Mouse (Mus musculus): ENCODE results near the gene Morn5. TPM values are rescaled to one million over a fixed set of nuclear protein-coding genes. Genes with fewer than 3 reads are reported as not detected.
A peak's percentile ranks its signal among the peaks of the same experiment; 100 is the strongest.

Morn5 gene
- polyA plus RNA-seq, 1 experiment from 2014 or later: 0.26 TPM

DNA sequence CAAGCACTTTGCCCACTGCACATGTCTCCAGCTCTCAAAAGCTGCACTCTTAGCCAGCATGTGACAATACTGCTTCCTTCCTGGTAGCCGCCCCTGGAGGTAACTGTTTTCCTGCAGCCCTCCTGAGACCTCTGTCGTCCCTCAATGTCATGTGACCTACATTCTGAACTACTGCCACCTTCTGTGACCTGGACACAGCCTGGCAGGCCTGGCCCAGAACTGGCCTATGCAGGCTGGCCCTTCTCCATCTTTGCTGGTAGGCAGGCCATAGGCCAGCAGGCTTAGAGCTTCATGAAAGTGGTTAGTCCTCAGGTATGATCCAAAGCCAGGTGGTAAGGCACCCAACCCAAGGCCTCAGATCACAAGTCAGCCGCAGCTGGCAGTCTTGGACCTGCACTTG is 24.5 kb downstream of the Morn5 start:
- no peak for ATAC-seq (ENCODE audit: insufficient read depth, low FRiP score, low read depth)
- no peaks in the 10 kb centered on the region for H3K27me3 ChIP-seq (replicated peaks)
- H3K9me3 ChIP-seq: no peaks in the 10 kb centered on the region
- H3K36me3 ChIP-seq: no peaks in the 10 kb centered on the region
- WGBS: 50% methylated on average over 3 of the region's 3 CpGs
- H3K4me3 ChIP-seq (replicated peaks): no peak overlapping the region
- 0 out of 2 replicates have a peak, but pooled peaks cover 5% of the 10 kb centered on the region for H3K4me1 ChIP-seq
- H3K27ac ChIP-seq: no peak overlapping the region
- H3K4me2 ChIP-seq: no peak overlapping the region
- no peak overlapping the region for H3K9ac ChIP-seq

GRCm38 (mm10) chr2:36075210-36075609 is 26.0 kb downstream of the Morn5 start:
- H3K9me3 ChIP-seq: no peaks in the 10 kb centered on the region
- no peak for ATAC-seq (ENCODE audit: insufficient read depth, low FRiP score, low read depth)
- no peak overlapping the region for H3K27ac ChIP-seq
- H3K4me2 ChIP-seq: no peak overlapping the region
- H3K27me3 ChIP-seq (replicated peaks): 0 out of 2 replicates have a peak, but pooled peaks cover 3% of the 10 kb centered on the region
- H3K4me1 ChIP-seq: 0 out of 2 replicates have a peak, but pooled peaks cover 5% of the 10 kb centered on the region
- H3K9ac ChIP-seq: no peak overlapping the region
- WGBS: 79% methylated on average over 5 of the region's 5 CpGs
- H3K4me3 ChIP-seq (replicated peaks): no peak overlapping the region
- no peaks in the 10 kb centered on the region for H3K36me3 ChIP-seq

GRCm38 (mm10) chr2:36077160-36077761 is 28.0 kb downstream of the Morn5 start:
- Histone ChIP-seq H3K9ac (no peak overlapping the region), H3K9me3 (no peaks in the 10 kb centered on the region), H3K36me3 (no peaks in the 10 kb centered on the region), H3K27ac (no peak overlapping the region), H3K27me3 (replicated peaks) (0 out of 2 replicates have a peak, but pooled peaks cover 3% of the 10 kb centered on the region), H3K4me2 (0 out of 2 replicates have a peak overlapping the region, but pooled peaks have one; percentile 10), H3K4me3 (replicated peaks) (no peak overlapping the region), H3K4me1 (0 out of 2 replicates have a peak, but pooled peaks cover 7% of the 10 kb centered on the region)
- ATAC-seq (ENCODE audit: insufficient read depth, low FRiP score, low read depth): no peak
- 16% methylated on average over 11 of the region's 11 CpGs for WGBS

DNA sequence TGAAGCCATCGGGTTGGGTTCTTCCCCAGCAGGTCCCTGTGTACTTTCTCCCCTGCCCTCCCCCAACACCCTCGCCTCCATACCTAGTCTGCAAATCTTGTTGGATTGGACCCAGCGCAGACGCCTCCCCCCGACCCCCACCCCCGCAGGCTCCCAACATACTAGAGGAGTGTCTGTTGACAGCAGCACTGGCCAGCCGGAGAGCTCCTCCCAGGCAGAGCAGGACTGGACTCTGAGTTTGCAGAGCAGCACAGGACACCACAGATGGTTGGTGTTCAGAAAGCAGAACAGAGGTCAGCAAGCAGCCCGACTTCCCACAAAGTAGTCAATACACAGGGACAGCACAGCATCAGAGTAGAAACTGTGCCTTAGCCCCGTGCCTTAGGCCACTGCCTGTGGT is 32.2 kb downstream of the Morn5 start:
- 13% methylated on average over 9 of the region's 9 CpGs for WGBS
- ATAC-seq (ENCODE audit: insufficient read depth, low FRiP score, low read depth): peak; percentile 72

DNA sequence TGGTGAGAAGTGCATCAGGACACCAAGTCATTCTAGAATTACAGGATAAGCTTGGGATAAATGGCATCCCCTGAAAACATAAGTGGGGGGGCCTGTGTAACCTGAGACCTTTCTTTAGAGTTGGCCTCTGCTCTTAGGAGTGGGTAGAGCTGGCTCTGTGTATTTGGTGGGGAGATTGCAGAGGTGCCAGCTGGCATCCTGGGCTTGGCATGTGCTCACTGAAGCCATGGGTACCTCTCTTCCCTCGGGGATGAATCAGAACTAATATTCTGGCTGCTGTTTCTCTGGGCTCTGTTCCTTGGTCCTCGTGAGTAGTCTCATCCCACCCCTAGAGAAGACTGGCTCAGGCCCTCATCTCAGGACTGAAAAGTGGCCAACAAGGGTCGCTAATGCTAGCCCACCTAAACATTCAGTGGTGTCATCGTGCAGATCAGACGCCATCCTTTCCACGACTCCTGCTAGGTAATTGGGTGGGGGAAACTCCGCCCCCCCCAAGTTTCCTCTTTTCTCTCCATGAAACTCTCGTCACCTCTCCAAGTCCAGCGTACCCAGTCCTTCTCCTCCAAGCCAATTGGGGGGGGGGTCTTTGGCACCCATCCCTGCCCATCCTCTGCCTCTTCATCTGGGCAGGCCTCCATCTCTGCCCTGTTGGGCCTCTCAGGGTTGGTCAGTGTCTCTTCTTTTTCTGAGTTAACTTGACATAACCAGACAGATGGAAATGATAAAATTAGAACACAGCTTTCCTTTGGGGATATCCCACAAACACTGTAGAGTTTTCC is 33.7 kb downstream of the Morn5 start:
- 82% methylated on average over 9 of the region's 9 CpGs for WGBS
- no peak overlapping the region for H3K9ac ChIP-seq
- no peak for ATAC-seq (ENCODE audit: insufficient read depth, low FRiP score, low read depth)
- H3K9me3 ChIP-seq: no peaks in the 10 kb centered on the region
- H3K4me3 ChIP-seq (replicated peaks): no peak overlapping the region
- H3K27me3 ChIP-seq (replicated peaks): peaks cover 9% of the 10 kb centered on the region
- H3K27ac ChIP-seq: no peak overlapping the region
- H3K4me1 ChIP-seq: 0 out of 2 replicates have a peak, but pooled peaks cover 2% of the 10 kb centered on the region
- H3K36me3 ChIP-seq: no peaks in the 10 kb centered on the region
- no peak overlapping the region for H3K4me2 ChIP-seq

More for the DNA sequence above, 32.2 kb downstream of the Morn5 start:
- Histone ChIP-seq H3K27ac (no peak overlapping the region), H3K4me3 (replicated peaks) (no peak overlapping the region), H3K9ac (no peak overlapping the region), H3K9me3 (no peaks in the 10 kb centered on the region), H3K4me2 (no peak overlapping the region), H3K27me3 (replicated peaks) (peaks cover 3% of the 10 kb centered on the region; the same call in 1 of the 2 replicates), H3K36me3 (no peaks in the 10 kb centered on the region), H3K4me1 (0 out of 2 replicates have a peak, but pooled peaks cover 7% of the 10 kb centered on the region)

DNA sequence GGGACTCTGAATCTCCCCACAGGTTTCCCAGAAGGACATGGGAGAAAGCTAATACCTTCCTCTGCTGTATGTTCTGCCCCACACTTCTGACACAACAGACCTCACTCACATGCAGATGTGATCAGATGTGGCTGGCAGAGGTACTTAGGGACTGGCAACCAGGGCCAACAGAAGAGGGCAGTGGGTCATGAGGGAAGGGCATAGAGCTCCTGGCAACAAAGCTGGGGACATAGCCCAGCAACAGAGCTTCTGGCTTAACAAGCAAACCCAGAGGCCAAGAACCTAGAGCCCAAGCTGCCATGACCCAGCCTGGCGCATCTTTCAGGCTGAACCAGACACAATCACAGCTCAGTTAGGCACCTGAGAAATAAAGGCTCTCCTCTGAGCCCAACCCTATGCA is 35.8 kb downstream of the Morn5 start:
- H3K36me3 ChIP-seq: no peaks in the 10 kb centered on the region
- no peaks in the 10 kb centered on the region for H3K9me3 ChIP-seq
- no peak overlapping the region for H3K4me3 ChIP-seq (replicated peaks)
- no peak for ATAC-seq (ENCODE audit: insufficient read depth, low FRiP score, low read depth)
- 91% methylated on average over 1 of the region's 1 CpGs for WGBS
- 0 out of 2 replicates have a peak, but pooled peaks cover 2% of the 10 kb centered on the region for H3K4me1 ChIP-seq
- no peak overlapping the region for H3K27ac ChIP-seq
- peaks cover 19% of the 10 kb centered on the region for H3K27me3 ChIP-seq (replicated peaks)
- H3K4me2 ChIP-seq: no peak overlapping the region
- no peak overlapping the region for H3K9ac ChIP-seq

DNA sequence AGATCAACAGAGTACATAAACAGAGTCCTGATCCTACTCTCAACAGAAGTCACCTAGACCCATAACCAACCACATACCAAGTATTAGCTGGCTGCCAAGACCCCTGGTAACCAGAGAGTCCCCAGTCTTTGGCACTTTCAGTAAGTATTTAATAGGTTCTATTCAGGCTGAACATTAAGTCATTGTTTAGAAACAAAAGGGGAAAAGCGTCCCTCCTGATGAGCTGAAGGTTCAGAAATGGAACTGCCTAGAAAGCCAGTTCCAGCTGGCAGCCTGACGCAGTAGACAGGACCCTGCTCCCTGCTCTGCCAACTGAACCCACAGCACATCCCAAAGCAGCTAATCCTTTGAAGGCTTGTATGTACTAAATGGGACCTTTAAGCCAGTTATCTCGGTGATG is 39.9 kb downstream of the Morn5 start:
- Histone ChIP-seq H3K4me2 (no peak overlapping the region), H3K9me3 (no peaks in the 10 kb centered on the region), H3K27ac (no peak overlapping the region), H3K9ac (no peak overlapping the region), H3K4me3 (replicated peaks) (no peak overlapping the region), H3K27me3 (replicated peaks) (peaks cover 58% of the 10 kb centered on the region), H3K36me3 (no peaks in the 10 kb centered on the region), H3K4me1 (peaks cover 13% of the 10 kb centered on the region)
- ATAC-seq (ENCODE audit: insufficient read depth, low FRiP score, low read depth): no peak
- whole genome bisulfite sequencing: 44% methylated on average over 3 of the region's 3 CpGs

DNA sequence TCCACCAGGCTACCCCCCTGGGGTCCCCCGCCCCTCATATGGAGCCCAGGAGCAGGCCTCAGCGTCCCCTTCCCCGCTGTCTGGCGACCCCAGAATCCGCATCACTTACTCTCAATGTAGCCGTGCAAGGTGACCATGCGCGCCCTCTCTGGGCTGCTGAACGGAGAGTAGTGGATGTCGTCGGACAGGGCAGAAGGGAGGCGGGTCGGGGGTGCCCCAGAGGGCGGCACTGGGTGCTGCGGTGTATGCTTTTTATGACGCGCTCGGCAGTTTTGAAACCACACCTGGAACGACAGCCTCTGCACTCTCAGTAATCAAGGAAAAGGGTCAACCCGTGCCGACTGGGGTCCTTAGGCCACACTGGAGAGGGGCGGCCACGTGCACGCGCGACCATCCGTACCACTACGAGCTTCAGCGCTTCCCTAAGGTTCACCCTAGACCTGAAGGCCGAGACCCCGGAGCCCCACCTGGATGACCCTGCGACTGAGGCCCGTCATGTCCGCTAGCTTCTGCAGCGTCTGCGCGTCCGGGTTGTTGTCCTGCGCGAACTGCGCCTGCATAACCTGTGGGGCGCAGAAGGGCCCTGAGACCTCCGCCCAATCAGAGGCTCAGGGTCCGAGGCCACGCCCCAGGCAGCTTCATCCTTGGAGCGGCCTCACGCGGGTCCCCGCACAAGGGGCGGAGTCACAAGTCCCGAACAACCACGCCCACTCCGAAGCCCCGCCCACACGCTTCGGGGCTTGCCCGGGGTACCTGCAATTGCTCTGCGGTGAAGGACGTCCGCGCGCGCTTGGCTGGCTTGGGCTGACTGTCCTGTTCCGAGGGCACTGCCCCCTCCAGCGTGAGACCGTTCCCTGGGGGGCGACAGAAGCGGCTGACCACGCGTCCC is 41.8 kb downstream of the Morn5 start:
- H3K9me3 ChIP-seq: no peaks in the 10 kb centered on the region
- peaks cover 13% of the 10 kb centered on the region for H3K4me1 ChIP-seq
- no peak overlapping the region for H3K27ac ChIP-seq
- H3K4me2 ChIP-seq: peak overlapping the region; percentile 88
- H3K9ac ChIP-seq: no peak overlapping the region
- no peaks in the 10 kb centered on the region for H3K36me3 ChIP-seq
- peaks cover 77% of the 10 kb centered on the region for H3K27me3 ChIP-seq (replicated peaks)
- H3K4me3 ChIP-seq (replicated peaks): peak overlapping the region; percentile 46
- peak; percentile 84 for ATAC-seq (ENCODE audit: insufficient read depth, low FRiP score, low read depth)
- WGBS: 3% methylated on average over 70 of the region's 70 CpGs

DNA sequence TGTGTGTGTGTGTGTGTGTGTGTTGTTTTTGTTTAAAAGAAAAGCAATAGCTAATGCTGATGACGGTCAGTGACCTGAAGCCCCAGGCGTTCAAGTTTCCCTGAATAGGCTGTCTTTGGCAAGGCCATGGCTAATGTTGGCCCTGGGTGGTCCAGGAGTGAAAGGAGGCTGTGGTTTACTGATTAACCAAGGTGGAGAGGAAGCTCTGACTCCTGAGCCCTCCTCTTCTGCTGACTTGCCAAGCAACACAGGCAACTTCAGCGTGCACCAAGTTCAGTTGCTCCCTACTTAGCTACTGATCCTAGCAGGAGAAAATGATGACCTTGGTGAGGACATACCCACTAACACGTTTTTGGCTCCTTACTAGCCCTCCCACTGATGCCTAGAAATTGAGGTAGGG is 43.5 kb downstream of the Morn5 start:
- H3K4me3 ChIP-seq (replicated peaks): 0 out of 2 replicates have a peak overlapping the region, but pooled peaks have one; percentile 5

DNA sequence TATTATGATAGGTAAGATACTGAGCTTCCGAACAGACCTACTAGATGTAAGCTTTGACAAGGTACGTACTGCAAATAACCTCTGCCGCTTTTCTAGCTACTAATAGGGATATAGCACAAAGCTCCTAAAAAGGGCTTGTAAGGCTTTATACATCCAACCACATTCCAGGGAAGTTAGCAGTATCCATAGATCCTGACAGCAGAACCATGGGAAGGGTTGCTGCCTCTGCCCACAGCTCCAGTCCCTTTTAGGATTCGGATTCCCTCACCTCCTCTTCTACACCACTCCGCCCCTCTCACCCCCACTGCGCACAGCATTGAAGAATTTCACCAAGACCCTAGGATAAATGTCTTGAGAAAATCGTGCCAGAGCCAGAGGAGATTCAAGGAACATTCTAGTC is 44.0 kb downstream of the Morn5 start:
- 32% methylated on average over 7 of the region's 7 CpGs for WGBS
- no peak overlapping the region for H3K9ac ChIP-seq
- ATAC-seq (ENCODE audit: insufficient read depth, low FRiP score, low read depth): no peak

More for the DNA sequence above, 43.5 kb downstream of the Morn5 start:
- ATAC-seq (ENCODE audit: insufficient read depth, low FRiP score, low read depth): no peak
- Histone ChIP-seq H3K27me3 (replicated peaks) (peaks cover 86% of the 10 kb centered on the region), H3K4me1 (peaks cover 13% of the 10 kb centered on the region), H3K4me2 (no peak overlapping the region), H3K27ac (no peak overlapping the region), H3K9me3 (no peaks in the 10 kb centered on the region), H3K36me3 (no peaks in the 10 kb centered on the region), H3K9ac (no peak overlapping the region)
- WGBS: 9% methylated on average over 4 of the region's 4 CpGs

DNA sequence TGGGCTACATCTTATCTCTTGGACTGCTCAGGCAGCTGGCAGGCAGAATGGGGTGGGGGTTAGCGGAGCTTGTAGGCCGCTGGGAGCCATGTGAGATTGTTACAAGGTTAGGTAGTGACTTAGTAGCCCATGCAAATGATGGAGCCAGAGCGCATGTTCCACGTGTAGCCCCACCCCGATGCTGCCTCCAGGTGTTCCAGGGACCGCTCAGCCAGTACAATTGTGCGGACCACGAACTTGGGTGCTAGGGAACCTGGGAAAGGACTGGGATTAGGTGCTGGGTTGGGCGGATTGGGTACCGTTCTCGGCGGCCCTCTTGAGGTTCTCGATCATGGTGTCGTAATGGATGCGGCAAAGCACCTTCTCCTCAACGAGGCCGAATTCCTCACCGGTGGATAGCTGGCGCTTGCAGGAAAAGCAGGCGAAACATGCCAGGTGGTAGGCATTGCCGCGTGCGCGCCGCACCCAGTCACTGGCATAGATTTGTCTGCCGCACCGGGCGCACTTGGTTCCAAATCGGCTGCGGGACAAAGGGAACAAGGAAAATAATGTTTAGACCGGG is 44.7 kb downstream of the Morn5 start:
- peaks cover 97% of the 10 kb centered on the region for H3K27me3 ChIP-seq (replicated peaks)
- no peak overlapping the region for H3K9ac ChIP-seq
- no peak overlapping the region for H3K27ac ChIP-seq
- WGBS: 5% methylated on average over 31 of the region's 31 CpGs
- H3K4me2 ChIP-seq: peak overlapping the region; percentile 11; the same call in 1 of the 2 replicates
- H3K9me3 ChIP-seq: no peaks in the 10 kb centered on the region
- 0 out of 2 replicates have a peak overlapping the region, but pooled peaks have one; percentile 1 for H3K4me3 ChIP-seq (replicated peaks)
- H3K4me1 ChIP-seq: peaks cover 13% of the 10 kb centered on the region
- ATAC-seq (ENCODE audit: insufficient read depth, low FRiP score, low read depth): no peak
- H3K36me3 ChIP-seq: no peaks in the 10 kb centered on the region

More for the DNA sequence above, 44.0 kb downstream of the Morn5 start:
- H3K27ac ChIP-seq: no peak overlapping the region
- peaks cover 91% of the 10 kb centered on the region for H3K27me3 ChIP-seq (replicated peaks)
- no peak overlapping the region for H3K4me3 ChIP-seq (replicated peaks)
- H3K4me2 ChIP-seq: no peak overlapping the region
- peaks cover 13% of the 10 kb centered on the region for H3K4me1 ChIP-seq
- no peaks in the 10 kb centered on the region for H3K9me3 ChIP-seq
- H3K36me3 ChIP-seq: no peaks in the 10 kb centered on the region

All from stomach, embryonic 15.5 days (tissue).